Mouse (Mus musculus) thymus, adult 2 months (tissue): Measurements from ENCODE around the gene Slc10a7.

Source experiments
- CTCF ChIP-seq: fragments of 200-500 bp; IDR thresholded peaks from 2 replicates; pipeline ENCODE4 v1.5.1; 2012; ENCODE audit warnings: mild to moderate bottlenecking, control low read depth, low read length, moderate library complexity, borderline replicate concordance; ENCODE audit not compliant: control insufficient read depth, poor library complexity, insufficient read depth; ENCODE audit errors: extremely low read depth
- POLR2A ChIP-seq: fragments of 200-500 bp; IDR thresholded peaks from 2 replicates; pipeline ENCODE4 v1.6.1; 2012; ENCODE audit warnings: mild to moderate bottlenecking, low read length, control low read depth, moderate library complexity; ENCODE audit not compliant: control insufficient read depth, poor library complexity, insufficient read depth; ENCODE audit errors: extremely low read depth

DNA sequence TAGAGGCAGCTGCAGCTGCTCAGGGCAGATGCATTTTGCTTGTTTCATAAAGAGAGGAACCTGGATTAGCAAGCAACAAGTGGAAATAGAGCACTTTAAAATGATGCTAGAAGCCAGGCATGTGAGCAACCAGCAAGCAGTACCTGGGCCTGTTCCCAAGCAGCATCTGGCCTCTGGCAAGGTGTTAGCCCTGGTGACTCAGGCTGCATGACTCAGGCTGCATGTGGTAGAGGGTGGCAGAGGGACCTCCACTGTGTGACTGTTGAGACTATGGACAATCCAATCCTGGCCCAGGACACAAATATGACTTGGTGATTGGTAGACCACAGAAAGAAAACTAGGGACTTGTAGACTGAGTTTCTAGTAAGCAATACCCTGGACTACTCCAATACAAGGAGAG is 255.8 kb downstream of the Slc10a7 start:
- TF ChIP-seq CTCF (no peak), POLR2A (no peak)
